In genomic region chr15:79439386-79439785, GRCm38 (mm10) we compare ENCODE assay signal across 9 mouse cellular contexts. TPM values are rescaled to one million over a fixed set of nuclear protein-coding genes. Genes with fewer than 3 reads are reported as not detected.
DNase-seq lines count a peak whose midpoint lies in the region; ATAC-seq and TF ChIP-seq lines count a peak whose summit lies in the region.
"Had no signal": no experiment of that assay in that cellular context is flagged by ENCODE, and none has a peak within 500 bp of the region (broad histone marks: within the 10 kb centered on the region; RNA-seq: fewer than 3 reads in every experiment).

No protein-coding gene starts in this region.

- H3K9me3 ChIP-seq in neural tube, embryonic 11.5 days (ENCODE audit: control insufficient read depth, low read length), result no peaks in the 10 kb centered on the region
- H3K9me3 ChIP-seq in forebrain, postnatal 0 days (ENCODE audit: low read length), result no peaks in the 10 kb centered on the region
- H3K9me3 ChIP-seq in limb, embryonic 14.5 days (ENCODE audit: control insufficient read depth, low read length), result no peaks in the 10 kb centered on the region
- no peaks in the 10 kb centered on the region for H3K9me3 ChIP-seq in stomach, postnatal 0 days (ENCODE audit: control insufficient read depth, low read length)

- H3K27me3 ChIP-seq in neural tube, embryonic 11.5 days (ENCODE audit: control insufficient read depth, insufficient read depth, low read length), result no peaks in the 10 kb centered on the region
- H3K27me3 ChIP-seq in forebrain, postnatal 0 days (ENCODE audit: insufficient read depth, low read length), result no peaks in the 10 kb centered on the region
- no peaks in the 10 kb centered on the region for H3K27me3 ChIP-seq in limb, embryonic 14.5 days (ENCODE audit: control insufficient read depth, insufficient read depth, low read length)
- no peaks in the 10 kb centered on the region for H3K27me3 ChIP-seq in stomach, postnatal 0 days (ENCODE audit: control insufficient read depth, insufficient read depth, low read length)

- DNase-seq in neural tube, embryonic 11.5 days (ENCODE audit: low spot score), result no peak
- DNase-seq in neural tube, embryonic 10.5 days (ENCODE audit: extremely low spot score, low spot score), result no peak
- no peak for DNase-seq in forebrain, postnatal 0 days
- no peak for DNase-seq in limb, embryonic 14.5 days (ENCODE audit: low spot score)
- no peak for DNase-seq in stomach, postnatal 0 days (ENCODE audit: low spot score)
- no peak for DNase-seq in gastrocnemius, postnatal 10 days
- no peak for DNase-seq in ovary, postnatal 14 days (ENCODE audit: low spot score)
- no peak for DNase-seq in layer of hippocampus, adult 8-10 months (ENCODE audit: low spot score in 2 of 2)
- DNase-seq: layer of hippocampus, adult 9-11 months had no signal

- H3K9ac ChIP-seq in neural tube, embryonic 11.5 days (ENCODE audit: low read length), result 0 out of 2 replicates have a peak overlapping the region, but pooled peaks have one; percentile 0
- peak overlapping the region; percentile 100; the same call in 1 of the 2 replicates for H3K9ac ChIP-seq in forebrain, postnatal 0 days
- H3K9ac ChIP-seq in limb, embryonic 14.5 days (ENCODE audit: low read depth, low read length, severe bottlenecking), result no peak overlapping the region
- H3K9ac ChIP-seq in stomach, postnatal 0 days (ENCODE audit: low read length), result 0 out of 2 replicates have a peak overlapping the region, but pooled peaks have one; percentile 8

- TF ChIP-seq POLR2A in limb, embryonic 14.5 days (IDR thresholded peaks at IDR 0.05; ENCODE audit: borderline replicate concordance, extremely low read depth, insufficient read depth, insufficient read length), result no peak

- 76% methylated on average over 4 of the region's 4 CpGs for WGBS in neural tube, embryonic 11.5 days
- 75% methylated on average over 4 of the region's 4 CpGs for WGBS in forebrain, postnatal 0 days
- 59% methylated on average over 4 of the region's 4 CpGs for WGBS in limb, embryonic 14.5 days
- WGBS in stomach, postnatal 0 days, result 78% methylated on average over 4 of the region's 4 CpGs

- H3K36me3 ChIP-seq in neural tube, embryonic 11.5 days (ENCODE audit: control insufficient read depth, insufficient read depth, low read length), result peaks cover 28% of the 10 kb centered on the region
- H3K36me3 ChIP-seq in forebrain, postnatal 0 days (ENCODE audit: insufficient read depth), result peaks cover 36% of the 10 kb centered on the region
- H3K36me3 ChIP-seq in limb, embryonic 14.5 days (ENCODE audit: control insufficient read depth, insufficient read depth, low read length), result peaks cover 45% of the 10 kb centered on the region
- no peaks in the 10 kb centered on the region; the same call in 1 of the 2 replicates for H3K36me3 ChIP-seq in stomach, postnatal 0 days (ENCODE audit: control insufficient read depth, insufficient read depth, low read length)

- TF ChIP-seq EP300 in stomach, postnatal 0 days (optimal IDR thresholded peaks at IDR 0.05), result no peak

- no peak overlapping the region for H3K27ac ChIP-seq in neural tube, embryonic 11.5 days (ENCODE audit: low read depth, low read length)
- H3K27ac ChIP-seq in forebrain, postnatal 0 days (ENCODE audit: low read depth, low read length), result no peak overlapping the region
- no peak overlapping the region for H3K27ac ChIP-seq in limb, embryonic 14.5 days (replicated peaks; ENCODE audit: low read depth, low read length)
- peak overlapping the region; percentile 14; the same call in 1 of the 2 replicates for H3K27ac ChIP-seq in stomach, postnatal 0 days (replicated peaks)

- H3K4me2 ChIP-seq in neural tube, embryonic 11.5 days (ENCODE audit: low read depth), result peak overlapping the region; percentile 97
- peak overlapping the region; percentile 93 for H3K4me2 ChIP-seq in forebrain, postnatal 0 days (ENCODE audit: low read depth)
- peak overlapping the region; percentile 85; the same call in 1 of the 2 replicates for H3K4me2 ChIP-seq in limb, embryonic 14.5 days (replicated peaks; ENCODE audit: low read depth, low read length, severe bottlenecking)
- H3K4me2 ChIP-seq in stomach, postnatal 0 days (replicated peaks; ENCODE audit: low read depth), result no peak overlapping the region

- no peak for TF ChIP-seq CTCF in forebrain, postnatal 0 days (IDR thresholded peaks at IDR 0.05; ENCODE audit: low read depth)
- no peak for TF ChIP-seq CTCF in stomach, postnatal 0 days (IDR thresholded peaks at IDR 0.05; ENCODE audit: low read depth)

- H3K4me1 ChIP-seq in neural tube, embryonic 11.5 days (ENCODE audit: control insufficient read depth, insufficient read depth, low read length), result peaks cover 33% of the 10 kb centered on the region
- H3K4me1 ChIP-seq in forebrain, postnatal 0 days (ENCODE audit: insufficient read depth), result peaks cover 35% of the 10 kb centered on the region
- H3K4me1 ChIP-seq in limb, embryonic 14.5 days (ENCODE audit: control insufficient read depth, insufficient read depth, low read length), result peaks cover 29% of the 10 kb centered on the region
- H3K4me1 ChIP-seq in stomach, postnatal 0 days (replicated peaks; ENCODE audit: control insufficient read depth, insufficient read depth), result peaks cover 6% of the 10 kb centered on the region

- no peak overlapping the region for H3K4me3 ChIP-seq in neural tube, embryonic 11.5 days (ENCODE audit: low read depth, low read length)
- H3K4me3 ChIP-seq in forebrain, postnatal 0 days (ENCODE audit: low read depth, low read length), result peak overlapping the region; percentile 98
- H3K4me3 ChIP-seq in limb, embryonic 14.5 days (replicated peaks; ENCODE audit: low read length), result no peak overlapping the region
- no peak overlapping the region for H3K4me3 ChIP-seq in stomach, postnatal 0 days (ENCODE audit: low read depth, low read length)

- no peak for ATAC-seq in neural tube, embryonic 11.5 days (ENCODE audit: insufficient read depth, low FRiP score, low TSS enrichment)
- ATAC-seq in forebrain, postnatal 0 days, result no peak
- ATAC-seq in limb, embryonic 14.5 days (ENCODE audit: low FRiP score, low read depth), result no peak
- no peak for ATAC-seq in stomach, postnatal 0 days (ENCODE audit: low FRiP score, low TSS enrichment)

RNA-seq across cellular contexts. Expression of gene Csnk1e, which starts 16.0 kb away (rescaled TPM):
- polyA plus RNA-seq in neural tube, embryonic 11.5 days (2014; fragmentation: Nextera tagmentation; extraction: Ambion mirVana), result 192 and 213 TPM in 2 replicates
- 398 and 490 TPM in 2 replicates for total RNA-seq in forebrain, postnatal 0 days (2014; rRNA removed)
- 160 and 248 TPM in 2 replicates for polyA plus RNA-seq in forebrain, postnatal 0 days (2015; fragmentation: Nextera tagmentation; extraction: Ambion mirVana)
- polyA plus RNA-seq in limb, embryonic 14.5 days (2012; rRNA removed), result 184 and 214 TPM in 2 replicates
- 83.8 and 98.0 TPM in 2 replicates for polyA plus RNA-seq in limb, embryonic 14.5 days (2014; fragmentation: Nextera tagmentation; extraction: Ambion mirVana)
- 44.8 and 50.8 TPM in 2 replicates for polyA plus RNA-seq in stomach, postnatal 0 days (2015; fragmentation: Nextera tagmentation; extraction: Ambion mirVana)
- 10 to 100 TPM; 55.5 to 60.8 TPM for total RNA-seq in gastrocnemius, postnatal 10 days (2021)
- total RNA-seq in layer of hippocampus, adult 8-10 months (2022), result 100 to 1,000 TPM; 112 to 137 (median 123) TPM

RNA-seq across cellular contexts. Expression of gene Tmem184b, which starts 36.0 kb away (rescaled TPM):
- 51.2 and 52.9 TPM in 2 replicates for polyA plus RNA-seq in neural tube, embryonic 11.5 days (2014; fragmentation: Nextera tagmentation; extraction: Ambion mirVana)
- 32.0 and 41.9 TPM in 2 replicates for total RNA-seq in forebrain, postnatal 0 days (2014; rRNA removed)
- polyA plus RNA-seq in forebrain, postnatal 0 days (2015; fragmentation: Nextera tagmentation; extraction: Ambion mirVana), result 22.9 and 30.3 TPM in 2 replicates
- 121 and 163 TPM in 2 replicates for polyA plus RNA-seq in limb, embryonic 14.5 days (2012; rRNA removed)
- polyA plus RNA-seq in limb, embryonic 14.5 days (2014; fragmentation: Nextera tagmentation; extraction: Ambion mirVana), result 67.9 and 76.8 TPM in 2 replicates
- 21.2 and 22.3 TPM in 2 replicates for polyA plus RNA-seq in stomach, postnatal 0 days (2015; fragmentation: Nextera tagmentation; extraction: Ambion mirVana)
- 10 to 100 TPM; 42.0 to 47.5 TPM for total RNA-seq in gastrocnemius, postnatal 10 days (2021)
- 10 to 100 TPM; 52.5 to 66.5 (median 57.2) TPM for total RNA-seq in layer of hippocampus, adult 8-10 months (2022)
